26 mouse cellular contexts compared by ENCODE assay signal in the genomic region with DNA sequence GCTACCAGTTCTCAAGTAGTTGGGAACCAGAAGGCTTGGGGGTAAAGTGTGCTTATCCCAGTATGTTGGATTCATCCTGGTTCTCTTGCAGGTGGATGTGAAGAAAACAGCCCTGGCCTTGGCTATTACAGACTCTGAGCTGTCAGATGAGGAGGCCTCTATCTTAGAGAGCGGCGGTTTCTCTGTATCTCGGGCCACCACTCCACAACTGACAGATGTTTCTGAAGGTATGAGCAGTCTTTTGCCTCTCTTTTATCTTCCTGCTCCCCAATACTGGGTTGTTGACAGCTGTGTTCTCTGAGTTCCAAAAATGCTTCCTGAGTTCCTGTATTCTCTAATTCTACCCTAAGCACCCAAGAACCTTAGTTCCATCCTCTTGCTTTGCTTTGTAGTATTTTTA. TPM values are rescaled to one million over a fixed set of nuclear protein-coding genes. Genes with fewer than 3 reads are reported as not detected.
DNase-seq lines count a peak whose midpoint lies in the region; ATAC-seq and TF ChIP-seq lines count a peak whose summit lies in the region.
"Had no signal": no experiment of that assay in that cellular context is flagged by ENCODE, and none has a peak within 500 bp of the region (broad histone marks: within the 10 kb centered on the region; RNA-seq: fewer than 3 reads in every experiment).

No protein-coding gene starts in this region.

- H3K27me3 ChIP-seq in liver, embryonic 13.5 days = no peaks in the 10 kb centered on the region
- no peaks in the 10 kb centered on the region for H3K27me3 ChIP-seq in liver, embryonic 16.5 days (ENCODE audit: control insufficient read depth, insufficient read depth, low read depth, low read length)
- H3K27me3 ChIP-seq: embryonic facial prominence, embryonic 12.5 days; embryonic facial prominence, embryonic 15.5 days; forebrain, embryonic 13.5 days; hindbrain, embryonic 12.5 days; hindbrain, embryonic 15.5 days had no signal

- peaks cover 63% of the 10 kb centered on the region for H3K36me3 ChIP-seq in liver, embryonic 13.5 days
- peaks cover 49% of the 10 kb centered on the region for H3K36me3 ChIP-seq in liver, embryonic 16.5 days (ENCODE audit: control insufficient read depth, insufficient read depth)

- H3K27ac ChIP-seq in liver, embryonic 13.5 days = peak overlapping the region; percentile 100
- H3K27ac ChIP-seq in liver, embryonic 16.5 days (ENCODE audit: low read length) = peak overlapping the region; percentile 49
- H3K27ac ChIP-seq: embryonic facial prominence, embryonic 12.5 days; embryonic facial prominence, embryonic 15.5 days; forebrain, embryonic 10.5 days; forebrain, embryonic 13.5 days; hindbrain, embryonic 12.5 days; hindbrain, embryonic 15.5 days had no signal

- H3K4me1 ChIP-seq in liver, embryonic 13.5 days (replicated peaks) = peaks cover 54% of the 10 kb centered on the region
- peaks cover 43% of the 10 kb centered on the region for H3K4me1 ChIP-seq in liver, embryonic 16.5 days (ENCODE audit: control insufficient read depth, low read depth, low read length)
- H3K4me1 ChIP-seq in lung, adult 2 months (ENCODE audit: control insufficient read depth, insufficient read depth, low read length) = peaks cover 9% of the 10 kb centered on the region

- 32% methylated on average over 3 of the region's 3 CpGs for WGBS in liver, embryonic 13.5 days (ENCODE audit: insufficient replicate concordance)
- WGBS in liver, embryonic 16.5 days (ENCODE audit: insufficient replicate concordance) = 24% methylated on average over 3 of the region's 3 CpGs
- 94% methylated on average over 3 of the region's 3 CpGs for WGBS in lung, adult 2 months

- TF ChIP-seq CTCF in lung, adult 2 months (IDR thresholded peaks at IDR 0.05; ENCODE audit: insufficient read depth, low read length) = no peak

- no peaks in the 10 kb centered on the region for H3K9me3 ChIP-seq in liver, embryonic 13.5 days (replicated peaks)
- no peaks in the 10 kb centered on the region for H3K9me3 ChIP-seq in liver, embryonic 16.5 days (replicated peaks; ENCODE audit: control insufficient read depth, low read length)
- H3K9me3 ChIP-seq: embryonic facial prominence, embryonic 12.5 days; embryonic facial prominence, embryonic 15.5 days; forebrain, embryonic 10.5 days; forebrain, embryonic 13.5 days; hindbrain, embryonic 12.5 days; hindbrain, embryonic 15.5 days had no signal

- peak; percentile 46 for DNase-seq in liver
- no peak for DNase-seq in liver, embryonic 13.5 days
- no peak for DNase-seq in lung, adult 2 months
- no peak for DNase-seq in adrenal gland, postnatal 10 days
- DNase-seq in c-Kit-positive CD71-positive TER-119-positive erythroid progenitor cells, embryonic 14.5 days (ENCODE audit: low spot score) = no peak
- no peak for DNase-seq in thymus, postnatal 10 days (ENCODE audit: low spot score in 2 of 2)
- DNase-seq: adrenal gland, postnatal 14 days; cerebellum, adult 18-20 months; cerebellum, adult 9-10 months; cerebellum, postnatal 14 days; gastrocnemius, postnatal 10 days; gastrocnemius, postnatal 36 days had no signal

- peak overlapping the region; percentile 95 for H3K4me3 ChIP-seq in liver, embryonic 13.5 days (replicated peaks)
- H3K4me3 ChIP-seq in liver, embryonic 16.5 days (ENCODE audit: low read depth, low read length) = peak overlapping the region; percentile 14
- H3K4me3 ChIP-seq in lung, adult 2 months (replicated peaks; ENCODE audit: extremely low read depth, low read depth, low read length) = no peak overlapping the region
- H3K4me3 ChIP-seq: embryonic facial prominence, embryonic 12.5 days; embryonic facial prominence, embryonic 15.5 days; forebrain, embryonic 10.5 days; forebrain, embryonic 13.5 days; hindbrain, embryonic 12.5 days; hindbrain, embryonic 15.5 days had no signal

- H3K9ac ChIP-seq in liver, embryonic 13.5 days = peak overlapping the region; percentile 99
- H3K9ac ChIP-seq in liver, embryonic 16.5 days (ENCODE audit: low read depth, low read length) = 0 out of 2 replicates have a peak overlapping the region, but pooled peaks have one; percentile 14
- H3K9ac ChIP-seq: embryonic facial prominence, embryonic 12.5 days; embryonic facial prominence, embryonic 15.5 days; forebrain, embryonic 13.5 days; hindbrain, embryonic 12.5 days; hindbrain, embryonic 15.5 days had no signal

- ATAC-seq in liver, embryonic 13.5 days (ENCODE audit: low read depth) = peak; percentile 13; the same call in 1 of the 2 replicates
- ATAC-seq in liver, embryonic 16.5 days (ENCODE audit: low read depth) = no peak
- peak; percentile 49 for ATAC-seq in megakaryocyte-erythroid progenitor cell, adult 5-6 weeks (replicated peaks; ENCODE audit: low FRiP score, low TSS enrichment, poor library complexity, severe bottlenecking)
- ATAC-seq: activated CD4-positive, CD25-positive, alpha-beta regulatory T cell, adult 4 months; forebrain, embryonic 13.5 days; forebrain, embryonic 16.5 days had no signal

- H3K4me2 ChIP-seq in liver, embryonic 13.5 days = peak overlapping the region; percentile 93
- peak overlapping the region; percentile 91 for H3K4me2 ChIP-seq in liver, embryonic 16.5 days (ENCODE audit: low read depth, low read length)
- H3K4me2 ChIP-seq: embryonic facial prominence, embryonic 12.5 days; embryonic facial prominence, embryonic 15.5 days; forebrain, embryonic 13.5 days; heart, embryonic 11.5 days; hindbrain, embryonic 12.5 days; hindbrain, embryonic 15.5 days had no signal

- TF ChIP-seq POLR2A in lung, adult 2 months (IDR thresholded peaks at IDR 0.05; ENCODE audit: borderline replicate concordance, extremely low read depth, low read depth, low read length) = no peak

RNA-seq across cellular contexts. Expression of a gene that starts 3.0 kb away (rescaled TPM):
- 47.3 and 50.5 TPM in 2 replicates for polyA plus RNA-seq in liver, embryonic 13.5 days (2015; fragmentation: Nextera tagmentation; extraction: Ambion mirVana)
- polyA plus RNA-seq in liver, embryonic 16.5 days (2015; fragmentation: Nextera tagmentation; extraction: Ambion mirVana) = 47.7 and 52.7 TPM in 2 replicates
- 105 and 115 TPM in 2 replicates for total RNA-seq in megakaryocyte-erythroid progenitor cell, adult 5-6 weeks (2014; fragmentation: Nextera tagmentation)
- total RNA-seq in megakaryocyte-erythroid progenitor cell, adult 5-6 weeks (2017) = 63.6 and 129 TPM in 2 replicates
- 112 and 123 TPM in 2 replicates for polyA plus RNA-seq in lung, adult 2 months (2012; rRNA removed)
- 10 to 100 TPM; 72.8 TPM for total RNA-seq in adrenal gland, postnatal 10 days (2021)

RNA-seq across cellular contexts. Expression of a gene that starts 3.1 kb away (rescaled TPM):
- 45.7 and 46.9 TPM in 2 replicates for polyA plus RNA-seq in liver, embryonic 13.5 days (2015; fragmentation: Nextera tagmentation; extraction: Ambion mirVana)
- polyA plus RNA-seq in liver, embryonic 16.5 days (2015; fragmentation: Nextera tagmentation; extraction: Ambion mirVana) = 46.2 and 51.1 TPM in 2 replicates
- 56.9 and 83.8 TPM in 2 replicates for total RNA-seq in megakaryocyte-erythroid progenitor cell, adult 5-6 weeks (2014; fragmentation: Nextera tagmentation)
- total RNA-seq in megakaryocyte-erythroid progenitor cell, adult 5-6 weeks (2017) = 51.8 and 81.7 TPM in 2 replicates
- polyA plus RNA-seq in lung, adult 2 months (2012; rRNA removed) = 57.6 and 64.3 TPM in 2 replicates
- 10 to 100 TPM; 41.0 to 46.4 TPM for total RNA-seq in adrenal gland, postnatal 10 days (2021)

RNA-seq across cellular contexts. Expression of a gene that starts 11.9 kb away (rescaled TPM):
- 0.85 and 1.1 TPM in 2 replicates for polyA plus RNA-seq in liver, embryonic 13.5 days (2015; fragmentation: Nextera tagmentation; extraction: Ambion mirVana)
- 2.5 and 2.6 TPM in 2 replicates for polyA plus RNA-seq in liver, embryonic 16.5 days (2015; fragmentation: Nextera tagmentation; extraction: Ambion mirVana)
- total RNA-seq in megakaryocyte-erythroid progenitor cell, adult 5-6 weeks (2014; fragmentation: Nextera tagmentation) = not detected in 2 replicates
- total RNA-seq in megakaryocyte-erythroid progenitor cell, adult 5-6 weeks (2017) = not detected in 2 replicates
- 1.4 and 2.0 TPM in 2 replicates for polyA plus RNA-seq in lung, adult 2 months (2012; rRNA removed)
- under 1 TPM; 0.36 to 0.45 TPM for total RNA-seq in adrenal gland, postnatal 10 days (2021)
- total RNA-seq: adrenal gland, postnatal 14 days; common myeloid progenitor, adult 5-6 weeks; gastrocnemius, postnatal 10 days; gastrocnemius, postnatal 36 days; hematopoietic stem cell, adult 5-6 weeks had no signal
- polyA plus RNA-seq: brain, embryonic 14.5 days; forebrain, embryonic 10.5 days; forebrain, embryonic 16.5 days; hindbrain, embryonic 15.5 days had no signal

RNA-seq across cellular contexts. Expression of a gene that starts 20.6 kb away (rescaled TPM):
- polyA plus RNA-seq in liver, embryonic 13.5 days (2015; fragmentation: Nextera tagmentation; extraction: Ambion mirVana) = 5.5 and 6.4 TPM in 2 replicates
- 5.6 and 6.0 TPM in 2 replicates for polyA plus RNA-seq in liver, embryonic 16.5 days (2015; fragmentation: Nextera tagmentation; extraction: Ambion mirVana)
- 6.0 and 9.2 TPM in 2 replicates for total RNA-seq in megakaryocyte-erythroid progenitor cell, adult 5-6 weeks (2014; fragmentation: Nextera tagmentation)
- 2.0 and 10.1 TPM in 2 replicates for total RNA-seq in megakaryocyte-erythroid progenitor cell, adult 5-6 weeks (2017)
- polyA plus RNA-seq in lung, adult 2 months (2012; rRNA removed) = 1.8 and 2.7 TPM in 2 replicates
- total RNA-seq in adrenal gland, postnatal 10 days (2021) = 1 to 10 TPM; 3.0 to 5.5 TPM

RNA-seq across cellular contexts. Expression of a gene that starts 22.9 kb away (rescaled TPM):
- polyA plus RNA-seq in liver, embryonic 13.5 days (2015; fragmentation: Nextera tagmentation; extraction: Ambion mirVana) = 40.0 and 44.7 TPM in 2 replicates
- 41.0 and 41.1 TPM in 2 replicates for polyA plus RNA-seq in liver, embryonic 16.5 days (2015; fragmentation: Nextera tagmentation; extraction: Ambion mirVana)
- 43.4 and 44.3 TPM in 2 replicates for total RNA-seq in megakaryocyte-erythroid progenitor cell, adult 5-6 weeks (2014; fragmentation: Nextera tagmentation)
- 33.4 and 48.9 TPM in 2 replicates for total RNA-seq in megakaryocyte-erythroid progenitor cell, adult 5-6 weeks (2017)
- 59.4 and 68.0 TPM in 2 replicates for polyA plus RNA-seq in lung, adult 2 months (2012; rRNA removed)
- total RNA-seq in adrenal gland, postnatal 10 days (2021) = 10 to 100 TPM; 27.5 to 29.4 TPM
